Mouse (Mus musculus): ENCODE measurements around the gene Gm13420.
"Not testable (repeated sequence)": the region's sequence is repeated elsewhere in the genome, so short reads cannot be mapped to it uniquely, and the experiment has no call there.

Gene Gm13420

DNA sequence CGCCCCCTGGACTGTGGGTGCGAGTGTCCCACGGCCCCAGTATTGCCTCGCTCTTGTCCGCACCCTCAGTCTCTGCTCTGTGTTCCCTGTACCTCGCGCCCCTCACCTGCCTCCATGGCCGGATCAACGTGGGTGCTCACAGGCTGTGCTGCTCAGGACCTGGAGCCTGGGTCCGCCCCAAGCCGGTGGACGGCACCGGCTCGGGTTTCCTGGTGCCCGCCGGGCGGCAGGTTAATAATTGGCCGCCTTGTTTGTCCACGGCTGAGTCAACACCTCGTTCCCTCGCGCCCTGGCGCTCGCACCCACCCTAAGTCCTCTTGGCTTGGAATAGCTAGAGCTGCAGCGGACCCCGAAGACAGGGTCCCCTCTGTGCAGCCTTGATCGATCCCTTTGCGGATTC lies at the start of gene Gm13420:
TSS of gene Gm13420 (minus strand) at position 189 of the 400 bp plus-strand sequence.
- DNase-seq (ENCODE audit: low spot score), result no peak

DNA sequence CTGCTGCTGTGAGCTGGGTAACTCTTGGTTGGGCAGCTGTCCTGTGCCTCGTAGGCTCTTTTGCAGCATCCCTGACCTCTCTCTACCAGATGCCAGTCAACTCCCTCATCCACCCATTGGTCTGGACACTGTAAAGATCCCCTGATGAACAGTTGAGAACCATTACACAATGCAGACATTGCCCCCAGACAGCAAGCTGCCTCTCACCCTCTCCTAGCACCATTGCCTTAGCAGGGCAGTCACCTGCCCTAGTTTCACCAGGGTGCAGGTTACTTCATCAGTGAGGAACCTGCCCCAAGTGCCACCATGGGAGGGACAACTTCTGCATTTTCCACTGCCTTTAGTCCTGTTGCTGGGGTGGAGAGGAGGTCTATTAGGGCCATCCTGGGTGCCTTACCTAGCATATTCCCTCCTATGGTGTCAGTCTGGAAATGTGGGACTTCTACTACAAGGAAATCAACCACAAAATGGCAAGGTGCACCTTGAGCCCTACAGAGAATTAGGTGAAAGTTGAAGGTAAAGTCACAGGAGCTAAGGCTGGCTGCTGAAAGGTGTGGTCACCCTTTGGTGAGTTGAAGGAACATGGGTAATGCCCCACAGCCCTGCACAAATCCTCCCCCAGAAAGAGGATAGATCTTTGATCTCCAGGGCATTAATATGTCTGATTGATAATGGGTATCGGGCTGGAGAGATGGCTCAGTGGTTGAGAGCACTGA lies 41.4 kb upstream of the Gm13420 start:
- DNase-seq (ENCODE audit: low spot score), result no peak

DNA sequence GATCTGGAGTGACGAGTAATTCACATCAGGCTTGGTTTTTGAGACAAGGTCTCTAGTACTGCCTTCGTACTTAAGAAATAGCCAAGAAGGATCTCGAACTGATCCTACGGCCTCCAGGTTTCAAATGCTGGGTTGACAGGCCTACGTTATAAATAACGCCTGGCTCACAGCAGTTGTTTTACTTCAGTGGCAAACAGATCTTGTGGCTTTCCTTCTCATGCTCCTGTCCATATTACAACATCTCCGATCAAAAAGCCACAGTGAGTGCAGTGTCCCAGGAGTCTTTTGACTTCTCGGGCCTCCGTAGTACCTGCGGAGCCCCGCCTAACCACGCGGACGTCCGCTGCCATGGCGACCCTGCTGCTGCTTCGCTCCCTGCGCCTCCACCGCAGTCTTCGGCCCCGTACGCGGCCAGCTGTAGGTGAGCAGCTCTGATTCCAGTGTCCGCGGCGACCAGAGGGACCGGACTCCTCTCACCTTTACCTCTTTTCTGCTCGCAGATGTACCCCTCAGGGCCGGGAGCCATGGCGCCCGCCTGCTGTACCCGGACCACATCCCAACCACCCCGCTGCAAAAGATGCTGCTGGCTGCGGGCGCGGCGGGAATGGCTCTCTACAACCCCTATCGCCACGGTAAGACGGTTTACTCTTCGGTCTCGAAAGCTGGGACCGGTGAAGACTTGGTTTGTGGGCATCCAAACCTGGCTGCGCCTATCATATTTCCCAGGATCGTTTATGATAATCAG lies 36.6 kb upstream of the Gm13420 start, which contains the start of gene Trub2:
TSS of gene Trub2 (minus strand) at position 566 of the 745 bp plus-strand sequence.
- peak; percentile 85 for DNase-seq (ENCODE audit: low spot score)

DNA sequence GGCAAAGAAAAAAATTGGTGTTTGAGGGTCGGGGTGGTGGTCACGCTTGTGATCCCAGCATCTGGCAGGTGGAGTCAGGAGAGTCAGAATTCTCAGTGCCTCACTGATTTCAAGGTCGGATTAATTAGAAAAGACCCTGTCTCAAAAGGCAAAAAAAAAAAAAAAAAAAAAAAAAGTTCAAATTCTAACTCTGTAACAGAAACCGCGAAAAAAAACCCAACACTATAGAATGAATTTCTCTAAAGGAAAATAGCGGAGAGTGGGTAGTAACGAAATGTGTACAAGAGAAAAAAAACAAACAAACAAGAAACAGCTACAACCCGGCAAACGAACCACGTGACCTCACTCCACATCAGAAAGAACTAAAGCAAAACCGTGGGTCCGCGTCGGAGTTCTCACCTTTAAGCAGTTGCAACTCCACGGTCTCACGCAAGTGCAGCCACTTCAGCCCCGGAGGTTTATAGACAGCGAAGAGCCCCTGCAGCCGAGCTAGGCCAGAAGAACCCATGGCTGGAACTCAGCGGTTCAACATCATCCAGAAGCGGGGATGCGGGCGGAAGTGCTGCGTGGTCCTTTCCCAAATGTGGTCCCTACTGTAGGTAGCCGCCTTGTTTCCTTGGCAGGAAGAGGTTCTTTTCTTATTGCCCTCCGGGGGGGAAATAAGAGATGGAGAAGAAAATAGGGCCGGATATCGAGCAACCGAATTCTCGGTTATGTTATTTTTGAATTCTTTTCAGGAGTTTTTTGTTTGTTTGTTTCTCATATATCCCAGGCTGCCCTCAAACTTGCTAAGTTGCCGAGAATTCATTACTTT lies 35.8 kb upstream of the Gm13420 start, which contains the start of gene Coq4:
TSS of gene Coq4 (plus strand) at position 390 of the 814 bp plus-strand sequence.
- peak; percentile 94 for DNase-seq (ENCODE audit: low spot score)

DNA sequence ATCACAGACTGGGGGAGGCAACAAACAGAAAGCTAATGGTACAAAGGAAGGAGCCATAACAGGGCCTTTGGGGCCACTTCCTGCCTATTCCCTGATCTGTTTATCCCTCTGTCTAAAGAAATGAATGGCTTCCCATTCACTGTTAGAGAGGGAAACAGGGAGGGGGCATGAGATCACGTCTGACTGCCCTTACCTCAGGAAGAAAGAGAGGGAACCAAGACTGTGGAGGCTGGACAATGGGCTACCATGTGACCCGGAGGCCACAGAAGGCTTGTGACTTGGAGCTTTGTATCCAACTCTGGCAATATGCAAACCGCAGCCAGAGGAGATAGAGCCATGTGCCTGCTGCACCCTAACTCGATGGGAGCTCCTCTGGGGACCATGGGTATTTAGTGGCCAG lies 32.8 kb upstream of the Gm13420 start:
- no peak for DNase-seq (ENCODE audit: low spot score)

DNA sequence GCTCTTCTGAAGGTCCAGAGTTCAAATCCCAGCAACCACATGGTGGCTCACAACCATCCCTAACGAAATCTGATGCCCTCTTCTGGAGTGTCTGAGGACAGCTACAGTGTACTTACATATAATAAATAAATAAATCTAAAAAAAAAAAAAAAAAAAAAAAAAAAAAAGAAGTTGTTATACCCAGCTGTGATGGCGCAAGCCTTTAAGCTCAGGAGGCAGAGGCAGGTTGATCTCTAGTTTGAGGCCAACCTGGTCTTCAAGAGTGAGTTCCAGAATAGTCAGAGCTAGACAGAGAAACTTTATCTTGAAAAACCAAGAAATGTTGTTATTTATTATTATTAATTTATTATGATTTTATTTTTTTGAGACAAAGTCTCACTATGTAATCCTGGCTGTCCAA lies 29.8 kb upstream of the Gm13420 start:
- not testable (repeated sequence) for DNase-seq (ENCODE audit: low spot score)

DNA sequence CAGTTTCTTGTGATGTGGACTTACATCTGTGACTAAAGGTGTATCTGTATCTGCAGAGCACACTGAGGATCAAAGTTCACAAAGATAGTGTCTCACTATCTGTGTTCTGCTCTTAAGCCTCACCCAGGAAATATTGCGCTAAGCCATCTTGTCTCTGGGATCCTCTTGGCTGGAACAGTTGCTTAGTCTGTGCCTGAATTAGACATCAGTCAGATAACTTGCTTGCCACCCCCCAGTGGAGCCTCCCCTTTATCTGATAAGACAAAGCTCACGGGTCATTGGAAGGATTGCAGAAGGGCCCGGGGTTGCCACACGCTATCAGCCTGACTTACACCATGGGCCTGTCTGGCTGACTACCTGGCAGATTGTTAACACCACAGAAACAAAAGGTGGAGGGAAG lies 21.8 kb upstream of the Gm13420 start:
- no peak for DNase-seq (ENCODE audit: low spot score)

DNA sequence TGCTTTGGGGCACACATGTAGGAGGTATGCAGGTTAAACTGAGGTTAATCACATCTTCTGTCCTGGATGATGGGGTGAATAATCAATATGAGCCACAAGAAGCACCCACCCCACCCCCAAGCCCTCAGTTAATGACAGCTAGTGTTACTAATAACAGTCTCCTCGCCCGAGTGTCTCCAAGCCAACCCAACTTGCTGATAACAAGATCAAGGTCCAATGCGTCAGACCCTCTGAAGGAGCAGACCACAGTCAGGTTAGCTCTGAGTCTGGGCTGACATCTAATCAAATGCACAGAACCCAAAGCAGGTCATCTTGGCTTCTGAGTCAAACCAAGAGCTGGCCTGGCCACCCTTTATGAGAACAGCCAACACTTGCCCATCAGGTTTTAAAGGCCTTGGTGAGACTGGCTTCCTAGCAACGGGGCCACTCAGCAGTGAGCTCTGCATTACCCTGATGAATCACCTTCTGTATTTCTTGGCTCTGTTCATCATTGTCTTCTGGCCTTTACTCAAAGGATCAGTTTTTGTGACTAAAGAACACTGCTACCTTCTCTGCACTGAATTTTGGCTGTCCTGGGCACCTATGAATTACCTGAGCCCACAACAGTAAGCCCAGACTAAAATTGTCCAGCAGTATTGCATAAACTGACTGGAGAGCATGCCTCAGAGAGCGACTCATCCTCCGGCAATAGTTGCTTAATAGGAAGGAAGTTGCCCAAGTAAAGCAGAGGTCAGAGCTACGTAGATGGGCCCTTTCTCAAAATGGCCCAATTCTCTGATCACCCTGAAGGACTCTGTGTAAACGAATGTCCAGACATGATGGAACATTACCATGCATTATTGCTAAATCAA lies 20.4 kb upstream of the Gm13420 start:
- DNase-seq (ENCODE audit: low spot score), result no peak

DNA sequence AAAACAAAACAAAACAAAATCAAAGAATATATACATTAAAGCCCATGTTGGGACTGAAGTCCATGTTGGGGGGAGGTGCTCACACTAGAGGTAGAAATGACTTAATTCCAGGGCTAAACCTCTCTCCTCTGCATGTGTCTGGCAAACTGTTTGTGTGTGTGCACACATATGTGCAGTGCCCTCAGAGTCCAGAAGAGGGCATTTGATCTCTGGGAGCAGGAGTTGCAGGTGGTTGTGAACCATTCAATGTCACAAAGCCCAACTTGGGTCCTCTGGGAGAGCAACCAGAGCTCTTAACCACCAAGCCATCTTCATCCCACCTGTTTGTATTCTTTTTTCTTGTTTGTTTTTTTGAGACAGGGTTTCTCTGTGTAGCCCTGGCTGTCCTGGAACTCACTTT lies 18.7 kb upstream of the Gm13420 start:
- no peak for DNase-seq (ENCODE audit: low spot score)

DNA sequence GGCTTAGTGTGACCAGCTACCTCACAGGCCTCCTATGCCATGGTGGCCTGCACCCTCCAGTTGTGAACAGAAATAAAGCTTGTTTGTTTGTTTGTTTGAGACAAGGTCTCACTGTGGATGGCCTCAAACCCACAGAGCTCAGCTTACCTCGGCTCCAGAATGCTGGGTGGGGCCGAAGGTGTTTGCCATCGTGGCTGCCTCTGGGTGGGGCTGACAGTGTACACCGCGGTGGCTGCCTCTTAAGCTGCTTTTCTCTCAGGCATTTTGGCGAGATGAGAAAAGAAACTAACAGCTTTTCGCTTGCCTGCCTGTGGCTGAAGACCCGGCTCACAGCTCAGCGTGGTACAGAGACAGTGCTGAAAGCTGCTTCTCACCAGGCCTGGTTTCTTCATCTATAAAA lies 17.4 kb upstream of the Gm13420 start:
- DNase-seq (ENCODE audit: low spot score), result no peak

DNA sequence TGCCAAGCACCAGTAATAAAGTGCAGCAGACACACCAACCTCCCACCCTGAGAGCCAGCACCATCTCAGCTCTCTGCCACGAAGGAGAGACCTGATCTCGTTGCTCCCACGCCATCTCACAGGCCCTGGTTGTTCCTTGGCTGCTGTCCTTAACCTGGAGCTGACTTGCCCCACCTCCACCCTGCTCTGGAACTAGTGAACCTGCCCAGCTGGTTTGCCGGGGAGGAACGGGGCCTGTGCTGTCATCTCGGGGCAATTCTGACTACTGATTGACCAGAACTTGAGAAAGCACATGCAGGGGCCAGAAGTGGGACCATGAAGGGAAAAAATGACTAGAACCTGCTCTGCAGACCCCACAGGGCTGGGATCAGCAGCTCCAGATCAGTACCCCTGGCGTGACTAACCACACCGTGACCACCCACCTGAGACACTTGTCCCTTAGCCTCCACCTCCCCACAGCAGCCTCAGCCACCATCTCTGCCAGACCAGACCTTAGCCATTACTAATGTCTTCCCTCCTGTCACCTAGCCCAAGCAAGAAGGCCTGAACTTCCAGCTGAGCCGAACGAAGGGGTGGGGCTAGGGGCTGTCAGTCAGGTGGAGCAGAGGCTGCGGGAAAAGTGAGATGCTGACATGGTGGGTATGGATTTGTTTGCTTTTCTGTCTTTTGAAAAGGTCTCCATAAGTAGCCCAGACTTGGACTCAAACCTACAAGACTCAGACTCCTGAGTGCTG lies 16.7 kb upstream of the Gm13420 start:
- DNase-seq (ENCODE audit: low spot score), result no peak

DNA sequence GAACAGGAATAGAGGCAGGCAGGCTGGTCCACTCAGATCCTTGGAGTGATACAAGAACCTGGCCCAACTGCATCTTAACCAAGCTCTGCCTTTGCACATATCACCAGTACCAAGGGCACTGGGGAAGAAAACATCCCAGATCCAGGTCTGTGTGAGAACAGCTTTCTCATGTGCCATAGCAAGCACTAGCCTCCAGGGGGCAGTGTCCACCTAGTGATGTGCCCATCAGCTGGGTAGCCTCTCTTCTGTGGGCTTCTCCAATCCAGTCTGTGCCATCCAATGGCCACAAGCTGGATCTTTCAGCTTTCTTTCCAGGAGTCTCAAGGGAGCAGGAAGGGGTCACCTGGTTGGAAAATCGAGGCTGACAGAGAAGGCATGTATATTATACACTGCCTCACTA lies 13.3 kb upstream of the Gm13420 start:
- DNase-seq (ENCODE audit: low spot score), result no peak

DNA sequence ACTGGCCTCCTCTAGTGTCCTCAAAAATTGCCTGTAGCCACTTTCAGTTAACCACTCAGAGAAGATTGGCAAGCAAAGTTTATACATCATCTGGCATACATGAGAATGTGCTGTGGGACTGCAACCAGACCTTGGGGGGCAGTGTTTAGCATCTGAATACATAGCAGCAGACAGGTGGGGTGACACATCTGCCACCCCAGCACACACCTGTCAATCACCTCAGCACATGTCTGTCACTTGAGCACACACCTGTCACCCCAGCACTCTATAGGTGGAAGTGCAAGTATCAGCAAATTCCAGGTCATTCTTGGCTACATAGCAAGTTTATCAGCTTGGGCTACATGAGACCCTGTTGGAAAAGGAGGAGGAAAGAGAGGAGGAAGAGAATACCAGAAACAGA lies 4.2 kb upstream of the Gm13420 start:
- DNase-seq (ENCODE audit: low spot score), result no peak

DNA sequence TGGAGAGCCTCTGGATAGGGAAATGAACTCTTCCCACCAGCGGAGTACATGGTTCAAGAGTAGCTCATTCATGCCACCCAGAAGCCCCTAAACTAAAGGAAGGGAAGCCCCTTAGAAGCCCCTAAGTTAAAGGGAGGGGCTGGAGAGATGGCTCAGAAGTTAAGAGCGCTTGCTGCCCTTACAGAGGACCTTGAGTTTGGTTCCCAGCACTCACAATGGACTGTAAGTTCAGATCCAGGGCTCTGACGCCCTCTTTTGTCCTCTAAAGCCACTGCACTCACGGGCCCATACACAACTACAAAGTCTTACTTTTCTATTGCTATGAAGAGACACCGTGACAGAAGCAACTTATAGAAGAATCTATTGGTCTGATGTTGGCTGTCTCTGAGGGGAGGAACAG lies 912 bp upstream of the Gm13420 start:
- no peak for DNase-seq (ENCODE audit: low spot score)

DNA sequence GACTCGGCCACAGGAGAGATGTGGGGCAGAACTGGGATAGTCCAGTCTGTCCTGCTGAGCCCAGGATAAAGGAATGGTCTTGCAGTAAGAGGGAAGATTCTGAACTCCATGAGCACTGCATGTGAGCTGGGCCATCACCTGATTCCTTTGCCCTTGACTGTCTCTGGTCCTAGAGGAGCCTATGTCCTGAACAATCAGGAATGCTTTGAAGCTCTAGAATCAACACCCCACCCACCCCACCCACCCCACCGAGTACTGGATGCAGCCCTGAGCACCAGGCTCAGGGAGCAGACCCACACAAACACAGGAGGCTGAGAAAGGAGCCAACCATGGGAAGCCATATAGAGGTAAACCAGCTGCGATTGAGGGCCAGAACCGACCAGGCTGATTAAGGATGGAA lies 3.0 kb downstream of the Gm13420 start:
- DNase-seq (ENCODE audit: low spot score), result no peak

DNA sequence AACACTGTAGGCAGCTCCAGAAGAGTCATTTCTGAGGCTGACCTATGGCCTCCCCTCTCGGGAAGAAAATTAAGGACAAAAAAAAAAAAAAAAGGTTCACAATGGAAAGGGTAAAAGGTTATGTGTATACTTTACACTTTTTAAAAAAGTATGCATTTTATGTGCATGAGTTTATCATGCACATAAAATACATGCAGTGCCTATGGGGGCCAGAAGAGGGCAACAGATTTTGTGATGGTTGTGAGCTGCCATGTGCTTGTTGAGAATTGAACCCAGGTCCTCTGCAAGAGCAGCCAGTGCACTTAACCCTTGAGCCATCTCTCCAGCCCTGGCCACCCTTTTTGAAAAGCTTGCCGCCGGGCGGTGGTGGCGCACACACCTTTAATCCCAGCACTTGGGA lies 3.6 kb downstream of the Gm13420 start:
- DNase-seq (ENCODE audit: low spot score), result no peak

DNA sequence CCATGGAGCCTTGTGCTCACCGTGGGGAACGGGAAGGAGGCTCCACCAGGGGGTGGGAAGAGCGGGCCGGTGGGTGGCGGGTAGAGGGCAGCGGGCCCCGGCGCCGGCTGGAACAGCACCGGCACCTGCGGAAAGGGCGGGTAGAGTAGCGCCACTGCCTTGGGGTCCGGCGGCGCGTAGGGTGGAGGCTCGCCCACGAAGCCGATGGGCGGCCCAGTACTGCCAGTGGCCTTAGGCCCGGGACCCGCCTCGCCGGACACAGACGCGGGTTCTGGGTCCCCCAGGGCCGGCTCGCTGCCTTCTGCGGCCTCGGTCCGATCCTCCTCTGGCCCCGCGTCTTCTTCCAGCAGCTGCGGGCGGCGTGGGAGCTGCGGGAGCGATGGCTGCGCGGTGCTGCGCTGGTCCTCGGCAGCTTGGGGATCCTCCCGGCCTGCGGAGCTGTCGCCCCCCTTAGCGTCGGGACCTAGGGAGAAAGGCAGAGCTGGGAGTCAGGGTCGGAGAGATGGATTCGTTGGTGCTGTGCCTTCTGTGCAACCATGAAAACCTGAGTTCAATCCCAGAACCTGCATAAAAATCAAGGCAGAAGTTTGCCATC lies 4.2 kb downstream of the Gm13420 start:
- no peak for DNase-seq (ENCODE audit: low spot score)

DNA sequence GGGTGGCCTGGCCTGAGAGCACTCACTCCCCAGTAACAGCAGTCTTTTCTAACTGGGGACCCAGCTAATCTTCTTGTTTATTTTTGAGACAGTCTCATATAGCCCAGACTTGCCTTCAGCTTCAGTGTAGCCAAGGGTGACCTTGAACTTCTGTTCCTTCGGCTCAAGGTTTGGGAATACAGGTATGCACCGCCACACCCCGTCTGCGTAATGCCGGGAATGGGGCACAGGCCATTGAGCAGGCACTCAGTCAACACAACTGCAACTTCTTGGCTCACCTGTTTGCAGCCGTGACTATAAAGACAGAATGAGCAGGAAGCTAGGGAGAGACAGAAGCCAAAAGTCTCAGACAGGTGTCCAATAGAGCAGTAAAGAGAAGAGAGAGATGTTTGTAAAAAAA lies 7.2 kb downstream of the Gm13420 start:
- no peak for DNase-seq (ENCODE audit: low spot score)

DNA sequence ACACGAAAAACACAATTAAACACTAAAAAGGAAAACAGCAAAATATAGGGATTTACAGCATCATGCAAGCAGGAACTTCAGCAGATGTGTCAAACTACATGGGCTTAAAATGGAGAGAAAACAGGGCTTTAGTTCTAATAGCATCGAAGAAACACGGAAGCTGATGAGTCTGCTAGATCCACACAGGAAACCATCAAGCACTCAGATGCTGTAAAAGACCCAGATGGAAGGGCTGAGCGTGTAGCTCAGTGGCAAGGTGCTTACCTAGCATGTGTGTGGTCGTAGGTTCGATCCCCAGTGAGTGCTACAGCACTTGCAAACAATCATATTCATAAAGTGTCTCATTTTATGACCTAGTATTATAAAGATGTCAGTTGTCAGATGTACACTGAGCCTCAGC lies 10.3 kb downstream of the Gm13420 start:
- DNase-seq (ENCODE audit: low spot score), result no peak

DNA sequence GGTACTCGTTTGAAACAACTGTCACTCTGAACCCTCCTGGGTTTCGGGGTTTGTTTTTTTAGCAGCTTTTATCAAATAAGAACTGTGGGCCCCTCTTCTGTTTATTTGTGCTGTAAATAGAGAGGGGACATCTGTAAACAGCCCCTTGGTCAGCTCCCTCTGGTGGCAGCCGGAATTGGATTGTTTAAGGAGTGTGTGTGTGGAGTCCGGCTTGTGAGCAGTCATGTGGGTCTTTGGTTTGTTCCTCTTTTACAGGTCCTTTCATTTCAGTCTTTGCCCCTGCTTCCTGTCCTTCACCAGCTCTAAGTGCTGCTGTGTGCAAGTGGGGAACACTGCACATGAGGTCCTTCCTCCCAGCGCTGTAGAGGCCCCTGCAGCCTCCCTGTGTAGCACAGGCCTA lies 12.1 kb downstream of the Gm13420 start:
- DNase-seq (ENCODE audit: low spot score), result no peak

DNA sequence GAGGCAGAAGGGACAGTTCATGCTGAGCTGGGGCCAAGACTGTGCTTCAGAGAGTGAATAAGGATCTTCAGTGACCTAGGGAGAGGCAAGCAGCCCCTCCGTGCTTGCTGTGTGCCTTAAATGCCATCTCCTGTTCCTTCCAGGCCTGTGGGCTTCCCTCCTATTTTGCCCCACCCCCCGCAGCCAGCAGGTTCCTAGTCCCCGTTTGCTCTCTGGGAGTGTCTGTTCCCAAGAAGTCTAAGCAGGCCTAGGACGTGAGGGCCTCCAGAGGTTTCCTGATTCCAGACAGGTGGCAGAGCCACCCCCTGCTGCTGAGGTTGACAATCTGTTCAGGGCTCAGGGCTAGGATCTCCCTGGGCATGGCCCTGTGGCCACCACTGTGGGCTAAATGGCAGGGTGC lies 12.7 kb downstream of the Gm13420 start:
- DNase-seq (ENCODE audit: low spot score), result no peak
